Mouse (Mus musculus) heart, embryonic 15.5 days (tissue): ENCODE results near the gene Elp1. TPM values are rescaled to one million over a fixed set of nuclear protein-coding genes. Genes with fewer than 3 reads are reported as not detected.

Experiments used
- ATAC-seq: fragments of 200-750 bp; cut with Nextera tagmentation; replicated peaks from 2 replicates; pipeline ENCODE4 v1.8.0; 2017; ENCODE audit warnings: low read depth, moderate TSS enrichment; ENCODE audit not compliant: insufficient number of reproducible peaks, insufficient read depth, low FRiP score
- H3K27ac ChIP-seq: fragments of 300-500 bp; sonication (generic); 2 replicates; pipeline ENCODE4 v1.5.1; 2015; ENCODE audit warnings: mild to moderate bottlenecking, inconsistent platforms
- H3K27me3 ChIP-seq: fragments of 300-500 bp; sonication (generic); 2 replicates; pipeline ENCODE4 v1.6.1; 2015; ENCODE audit warnings: inconsistent platforms
- H3K36me3 ChIP-seq: fragments of 300-500 bp; sonication (generic); 2 replicates; pipeline ENCODE4 v1.6.1; 2015; ENCODE audit warnings: mild to moderate bottlenecking, inconsistent platforms
- H3K4me1 ChIP-seq: fragments of 300-500 bp; sonication (generic); replicated peaks from 2 replicates; pipeline ENCODE4 v1.6.1; 2015; ENCODE audit warnings: inconsistent platforms
- H3K4me2 ChIP-seq: fragments of 300-500 bp; sonication (generic); 2 replicates; pipeline ENCODE4 v1.6.1; 2015; ENCODE audit warnings: inconsistent platforms, mild to moderate bottlenecking, moderate library complexity
- H3K4me3 ChIP-seq: fragments of 300-500 bp; sonication (generic); 2 replicates; pipeline ENCODE4 v1.5.1; 2015; ENCODE audit warnings: mild to moderate bottlenecking, inconsistent platforms
- H3K9ac ChIP-seq: fragments of 300-500 bp; sonication (generic); 2 replicates; pipeline ENCODE4 v1.6.1; 2015; ENCODE audit warnings: mild to moderate bottlenecking, inconsistent platforms
- H3K9me3 ChIP-seq: fragments of 300-500 bp; sonication (generic); replicated peaks from 2 replicates; pipeline ENCODE4 v1.6.1; 2016; ENCODE audit warnings: inconsistent platforms
- WGBS: fragments of 180-500 bp; shearing (Covaris S2); methylation state at CpG from one replicate; pipeline ENCODE4 v1.1.7; 2015; ENCODE audit warnings: mixed read lengths; 5-methylcytosine and 5-hydroxymethylcytosine counted together
- polyA plus RNA-seq: library from polyadenylated mRNA; unstranded; fragments of >200 nt; fragmentation: Nextera tagmentation; extraction: Ambion mirVana; gene quantifications from 2 replicates; pipeline ENCODE4 v1.2.1, GENCODE M21; 2015

Gene Elp1
- polyA plus RNA-seq, 1 experiment from 2014 or later: 21.8 TPM

- WGBS: 37% methylated on average over 10 of the region's 10 CpGs
- Histone ChIP-seq H3K27ac (no peak overlapping the region), H3K9me3 (no peaks in the 10 kb centered on the region), H3K4me3 (no peak overlapping the region), H3K9ac (no peak overlapping the region), H3K27me3 (no peaks in the 10 kb centered on the region), H3K4me2 (no peak overlapping the region), H3K36me3 (no peaks in the 10 kb centered on the region), H3K4me1 (0 out of 2 replicates have a peak, but pooled peaks cover 2% of the 10 kb centered on the region)
- ATAC-seq: no peak
These were observed 99.9 kb downstream of the Elp1 start for GRCm38 (mm10) chr4:56702234-56702633.

Other genes starting within 250 kb of the Elp1 start
- not detected in 2 replicates for gene Gm26657, start 62.3 kb downstream of the Elp1 start, polyA plus RNA-seq
- not detected in 2 replicates for gene Actl7b, start 60.9 kb downstream of the Elp1 start, polyA plus RNA-seq
- not detected in 2 replicates for gene Actl7a, start 58.9 kb downstream of the Elp1 start, polyA plus RNA-seq
- gene Fam206a, start within 50 bp of the Elp1 start, polyA plus RNA-seq: 7.4 and 11.3 TPM in 2 replicates
- 22.2 and 25.7 TPM in 2 replicates for gene Ctnnal1, start 62.9 kb upstream of the Elp1 start, polyA plus RNA-seq
- 19.0 and 20.2 TPM in 2 replicates for gene Tmem245, start 145.1 kb upstream of the Elp1 start, polyA plus RNA-seq
- 0.28 and 0.38 TPM in 2 replicates for gene Frrs1l, start 188.1 kb upstream of the Elp1 start, polyA plus RNA-seq